Mouse (Mus musculus): Measurements from ENCODE around the gene Cfap61.

- TF ChIP-seq CTCF (IDR thresholded peaks at IDR 0.05; ENCODE audit: low read depth), result no peak
- TF ChIP-seq EP300 (optimal IDR thresholded peaks at IDR 0.05), result no peak
These were observed 194.0 kb downstream of the Cfap61 start for GRCm38 (mm10) chr2:146128622-146129021.

Measured in stomach, postnatal 0 days (tissue).